Mouse (Mus musculus) spleen, postnatal 36 days (tissue): Measurements from ENCODE around the gene Prpf8.

Experiments used
- DNase-seq, 2 experiments: peaks; one replicate each; pipeline ENCODE4 v3.0.0; 2022; ENCODE audit warnings: low spot score in 2 of 2, mixed read lengths in 1 of 2

Gene Prpf8

GRCm38 (mm10) chr11:75532340-75533277 is 46.0 kb downstream of the Prpf8 start:
- DNase-seq, result peak; percentile 79 to 85

- no peak for DNase-seq
Observed at GRCm38 (mm10) chr11:75533314-75534015, 46.8 kb downstream of the Prpf8 start.

- DNase-seq, result no peak
Observed at GRCm38 (mm10) chr11:75534286-75535033, 47.8 kb downstream of the Prpf8 start.

GRCm38 (mm10) chr11:75535106-75535795 is 48.6 kb downstream of the Prpf8 start:
- no peak for DNase-seq

- no peak for DNase-seq
Observed at GRCm38 (mm10) chr11:75536255-75537024, 49.8 kb downstream of the Prpf8 start.

- DNase-seq, result no peak
Observed at GRCm38 (mm10) chr11:75537025-75537414, 50.4 kb downstream of the Prpf8 start.

- no peak for DNase-seq
Observed at GRCm38 (mm10) chr11:75537491-75538183, 51.0 kb downstream of the Prpf8 start.

- no peak for DNase-seq
Observed at GRCm38 (mm10) chr11:75538184-75538969, 51.8 kb downstream of the Prpf8 start.

- no peak for DNase-seq
Observed at GRCm38 (mm10) chr11:75538970-75539299, 52.3 kb downstream of the Prpf8 start.

- DNase-seq, result no peak
Observed at GRCm38 (mm10) chr11:75540209-75540608, 53.6 kb downstream of the Prpf8 start.

- DNase-seq, result no peak
Observed at GRCm38 (mm10) chr11:75540710-75541581, 54.3 kb downstream of the Prpf8 start.

GRCm38 (mm10) chr11:75544713-75545112 is 58.1 kb downstream of the Prpf8 start:
- no peak for DNase-seq

GRCm38 (mm10) chr11:75546057-75546456 is 59.4 kb downstream of the Prpf8 start:
- no peak for DNase-seq

GRCm38 (mm10) chr11:75549658-75550111 is 63.1 kb downstream of the Prpf8 start:
- DNase-seq, result no peak

- DNase-seq, result no peak
Observed at GRCm38 (mm10) chr11:75550200-75550946, 63.8 kb downstream of the Prpf8 start.

- DNase-seq, result no peak
Observed at GRCm38 (mm10) chr11:75551321-75551720, 64.7 kb downstream of the Prpf8 start.

GRCm38 (mm10) chr11:75551961-75552441 is 65.4 kb downstream of the Prpf8 start:
- no peak for DNase-seq
